Mouse (Mus musculus) embryo, embryonic 10 days (tissue): ENCODE data around the gene Zranb1.

Source experiments
- DNase-seq: peaks from one replicate; pipeline ENCODE4 v3.0.0-alpha.2; 2015; ENCODE audit warnings: low spot score

The Zranb1 gene

DNA sequence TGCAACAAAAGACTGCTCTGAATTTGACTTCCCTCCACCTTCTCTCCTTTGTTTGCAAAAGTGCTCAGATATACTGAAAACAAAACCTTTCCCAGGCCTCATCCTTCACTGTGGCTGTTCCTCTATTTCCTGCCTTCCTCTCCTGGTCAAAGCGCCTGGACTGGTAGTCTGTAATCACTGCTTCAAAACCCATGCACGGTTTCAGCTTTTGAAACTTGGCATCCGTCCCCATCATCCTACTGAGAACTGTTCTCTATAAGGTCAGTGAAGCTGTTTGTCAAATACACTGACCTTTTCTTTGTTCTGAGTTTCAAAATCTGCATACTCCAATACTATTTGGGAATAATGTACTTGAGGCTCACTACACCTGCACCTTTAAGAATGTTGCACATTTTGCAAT, 3.7 kb upstream of the Zranb1 start:
- no peak for DNase-seq

DNA sequence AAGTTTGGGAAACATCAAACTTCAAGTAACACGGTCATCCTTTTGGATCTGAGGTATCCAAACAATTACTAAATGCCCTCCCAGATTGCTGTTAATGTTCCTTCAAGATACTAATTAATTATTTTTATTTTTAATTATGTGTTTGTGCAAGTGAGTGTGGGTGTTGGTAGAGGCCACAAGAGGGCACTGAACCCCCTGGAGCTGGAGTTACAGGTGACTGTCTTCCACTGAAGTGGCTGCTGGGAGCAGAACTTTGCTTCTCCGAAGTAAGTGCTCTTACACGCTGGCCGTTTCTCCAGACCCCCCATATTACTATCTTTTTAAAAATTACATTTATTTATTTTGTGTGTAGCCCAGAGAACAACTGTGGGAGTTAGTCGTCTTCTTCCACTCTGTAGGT, 887 bp upstream of the Zranb1 start:
- no peak for DNase-seq

GRCm38 (mm10) chr7:132931560-132932351, 814 bp downstream of the Zranb1 start:
- peak; percentile 61 for DNase-seq

DNA sequence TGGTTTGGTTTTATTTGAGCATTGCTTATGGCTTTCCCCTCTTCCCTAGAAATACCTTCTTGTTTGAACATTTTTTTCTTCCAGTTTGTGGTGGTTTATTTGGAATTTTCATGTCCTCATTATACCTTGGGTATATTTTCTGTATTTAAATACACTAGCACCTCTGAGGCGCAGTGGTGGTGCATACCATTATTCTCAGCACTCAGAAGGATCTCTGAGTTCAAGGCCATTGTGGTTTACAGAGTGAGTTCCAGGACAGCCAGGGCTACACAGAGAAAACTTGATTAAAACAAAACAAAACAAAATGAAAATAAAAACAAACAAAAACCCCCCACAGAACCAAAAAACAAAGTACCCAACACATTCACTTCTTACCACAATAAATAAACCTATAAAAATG, 2.4 kb downstream of the Zranb1 start:
- DNase-seq, result no peak

DNA sequence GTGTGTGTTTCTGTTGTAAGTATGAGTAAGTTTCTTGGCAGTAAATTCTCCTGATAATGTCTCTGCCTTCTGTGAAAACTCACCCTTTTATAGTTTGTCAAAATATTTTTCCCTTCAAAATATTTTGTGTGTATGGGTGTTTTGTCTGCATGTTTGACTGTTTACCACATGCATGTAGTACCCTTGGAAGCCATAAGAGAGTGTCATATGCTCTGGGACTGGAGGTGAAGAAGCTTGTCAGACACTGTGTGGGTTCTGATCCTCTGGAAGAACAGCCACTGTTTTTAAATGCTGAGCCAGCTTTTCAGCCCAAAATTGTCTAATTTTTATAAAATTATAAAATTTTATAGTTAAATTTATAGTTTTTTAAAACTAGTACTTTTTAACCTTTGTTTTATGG, 3.8 kb downstream of the Zranb1 start:
- no peak for DNase-seq

GRCm38 (mm10) chr7:132939118-132939517, 8.2 kb downstream of the Zranb1 start:
- DNase-seq, result no peak

- no peak for DNase-seq
Measured at GRCm38 (mm10) chr7:132940569-132940968, 9.6 kb downstream of the Zranb1 start.

DNA sequence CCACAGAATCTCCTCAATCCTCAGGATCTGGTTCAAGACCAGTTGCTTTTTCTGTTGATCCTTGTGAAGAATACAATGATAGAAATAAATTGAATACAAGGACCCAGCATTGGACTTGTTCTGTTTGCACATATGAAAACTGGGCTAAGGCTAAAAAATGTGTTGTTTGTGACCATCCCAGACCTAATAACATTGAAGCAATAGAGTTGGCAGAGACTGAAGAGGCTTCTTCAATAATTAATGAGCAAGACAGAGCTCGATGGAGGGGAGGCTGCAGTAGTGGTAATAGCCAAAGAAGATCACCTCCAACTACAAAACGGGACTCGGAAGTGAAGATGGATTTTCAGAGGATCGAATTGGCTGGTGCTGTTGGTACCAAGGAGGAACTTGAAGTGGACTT, 19.0 kb downstream of the Zranb1 start:
- no peak for DNase-seq

DNA sequence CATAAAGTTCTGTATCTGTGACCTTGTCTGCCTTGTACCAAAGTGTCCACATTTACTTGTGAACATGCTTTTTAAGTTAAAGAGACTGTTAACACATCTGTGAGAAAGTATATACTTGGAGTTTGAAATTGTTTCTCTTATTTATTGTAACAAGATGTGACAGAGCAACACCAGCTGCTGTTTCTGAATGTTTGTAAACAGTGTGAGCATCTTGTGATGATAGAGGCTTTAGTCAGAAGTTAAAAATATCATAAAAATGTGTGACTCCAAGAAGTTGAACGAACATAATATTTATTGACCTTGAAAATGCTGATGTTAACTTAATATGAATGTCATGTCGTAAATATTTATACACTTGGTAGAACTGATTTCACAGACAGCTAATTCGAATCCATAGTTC, 19.7 kb downstream of the Zranb1 start:
- no peak for DNase-seq

DNA sequence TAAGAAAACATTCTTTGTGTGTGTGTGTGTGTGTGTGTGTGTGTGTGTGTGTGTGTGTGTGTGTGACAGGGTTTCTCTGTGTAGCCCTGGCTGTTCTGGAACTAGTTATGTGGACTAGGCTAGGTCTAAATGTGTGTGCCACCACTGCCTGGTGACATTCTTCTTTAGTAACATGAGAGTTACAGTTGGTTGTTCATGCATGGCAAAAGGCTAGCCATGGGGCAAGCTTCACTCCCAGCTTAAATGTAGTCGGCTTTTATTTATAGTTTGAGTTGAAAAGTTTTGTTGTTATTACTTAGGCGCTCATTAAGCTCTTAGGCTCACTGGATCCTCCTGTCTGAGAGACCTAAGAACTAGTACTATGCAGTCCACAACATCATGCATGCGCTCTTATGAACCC, 33.5 kb downstream of the Zranb1 start:
- no peak for DNase-seq

DNA sequence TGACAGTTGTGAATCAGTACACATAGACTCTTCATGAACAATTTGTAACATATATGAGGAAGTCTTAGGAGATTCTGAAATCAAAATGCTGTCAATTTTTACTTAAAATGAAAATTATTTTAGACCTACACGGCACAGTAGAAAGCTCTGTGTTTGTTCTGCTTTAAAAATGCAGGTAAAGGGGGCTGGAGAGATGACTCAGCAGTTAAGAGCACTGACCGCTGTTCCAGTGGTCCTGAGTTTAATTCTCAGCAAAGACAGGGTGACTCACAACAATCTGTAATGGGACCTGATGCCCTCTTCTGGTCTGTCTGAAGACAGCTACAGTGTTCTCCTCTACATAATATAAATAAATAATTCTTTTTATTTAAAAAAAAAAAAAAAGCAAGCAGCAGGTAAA, 34.8 kb downstream of the Zranb1 start:
- no peak for DNase-seq

DNA sequence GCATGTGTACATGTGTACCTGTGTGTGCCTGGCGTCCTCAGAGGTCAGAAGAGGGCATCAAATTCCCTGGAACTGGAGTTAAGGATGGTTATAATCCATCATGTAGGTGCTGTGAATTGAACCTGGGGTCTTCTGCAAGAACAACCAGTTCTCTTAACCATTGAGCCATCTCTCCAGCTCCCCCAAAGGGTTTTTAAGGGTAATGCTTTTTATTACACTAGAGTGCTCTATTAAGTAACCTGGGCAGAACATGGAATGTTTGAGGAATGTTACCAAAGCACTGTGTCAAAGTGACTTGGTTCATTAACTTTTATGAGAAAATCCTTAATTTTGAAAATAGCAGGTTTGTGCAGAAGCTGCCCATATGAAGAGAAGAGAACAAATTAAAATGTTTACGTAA, 41.1 kb downstream of the Zranb1 start:
- DNase-seq, result no peak

DNA sequence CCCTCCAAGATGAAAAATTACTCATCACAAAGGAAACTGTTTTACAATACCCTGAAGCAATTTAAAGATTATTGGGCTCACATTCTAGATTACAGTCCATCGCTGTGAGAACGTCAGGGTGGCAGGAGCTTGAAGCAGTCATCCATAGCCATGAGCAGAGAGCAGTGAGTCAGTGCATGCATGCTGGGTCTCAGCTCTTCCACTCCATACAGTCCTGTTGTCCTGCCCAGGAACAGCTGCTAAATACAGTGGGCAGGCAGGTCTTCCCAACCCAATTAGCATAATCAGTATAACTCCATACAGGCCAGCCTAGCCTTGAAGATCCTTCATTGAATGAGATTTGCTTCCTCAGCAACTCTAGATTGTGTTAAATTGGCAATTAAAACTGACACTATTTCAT, 45.1 kb downstream of the Zranb1 start:
- DNase-seq, result no peak

GRCm38 (mm10) chr7:132977981-132978380, 47.0 kb downstream of the Zranb1 start:
- no peak for DNase-seq

DNA sequence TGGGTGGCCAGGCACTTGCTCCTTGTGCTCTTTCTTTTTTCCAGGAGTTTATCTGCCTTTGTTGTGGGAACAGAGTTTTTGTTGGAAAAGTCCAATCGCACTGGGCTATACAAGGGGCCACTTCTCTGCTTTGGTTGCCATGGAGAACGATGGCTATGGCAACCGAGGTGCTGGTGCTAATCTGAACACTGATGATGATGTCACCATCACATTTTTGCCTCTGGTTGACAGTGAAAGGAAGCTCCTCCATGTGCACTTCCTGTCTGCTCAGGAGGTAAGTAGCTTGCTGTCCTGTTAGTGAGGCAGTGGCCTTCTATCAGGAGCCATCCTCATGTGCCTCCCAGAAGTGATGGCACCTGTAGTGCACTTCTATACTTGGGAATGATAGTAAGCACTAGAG, 51.7 kb downstream of the Zranb1 start:
- peak; percentile 28 for DNase-seq

DNA sequence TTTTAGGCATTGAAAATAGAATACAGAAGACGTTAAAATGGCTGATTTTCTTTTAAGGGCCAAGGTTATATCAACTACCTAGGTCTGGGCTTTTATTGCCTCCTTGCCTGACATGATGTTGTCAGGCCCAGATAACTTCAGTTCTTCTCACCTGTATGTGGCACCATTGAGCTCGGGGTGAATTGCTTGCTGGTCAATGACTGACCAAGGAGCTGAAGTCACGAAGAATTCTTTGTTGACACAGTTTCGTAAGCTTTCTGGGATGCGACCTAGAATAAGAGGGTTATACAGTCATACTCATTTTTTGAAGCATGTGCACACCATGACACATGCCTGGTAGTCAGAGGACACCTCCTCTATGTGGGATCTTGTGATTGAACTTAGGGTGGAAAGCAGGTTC, 58.9 kb downstream of the Zranb1 start:
- DNase-seq, result peak; percentile 2

DNA sequence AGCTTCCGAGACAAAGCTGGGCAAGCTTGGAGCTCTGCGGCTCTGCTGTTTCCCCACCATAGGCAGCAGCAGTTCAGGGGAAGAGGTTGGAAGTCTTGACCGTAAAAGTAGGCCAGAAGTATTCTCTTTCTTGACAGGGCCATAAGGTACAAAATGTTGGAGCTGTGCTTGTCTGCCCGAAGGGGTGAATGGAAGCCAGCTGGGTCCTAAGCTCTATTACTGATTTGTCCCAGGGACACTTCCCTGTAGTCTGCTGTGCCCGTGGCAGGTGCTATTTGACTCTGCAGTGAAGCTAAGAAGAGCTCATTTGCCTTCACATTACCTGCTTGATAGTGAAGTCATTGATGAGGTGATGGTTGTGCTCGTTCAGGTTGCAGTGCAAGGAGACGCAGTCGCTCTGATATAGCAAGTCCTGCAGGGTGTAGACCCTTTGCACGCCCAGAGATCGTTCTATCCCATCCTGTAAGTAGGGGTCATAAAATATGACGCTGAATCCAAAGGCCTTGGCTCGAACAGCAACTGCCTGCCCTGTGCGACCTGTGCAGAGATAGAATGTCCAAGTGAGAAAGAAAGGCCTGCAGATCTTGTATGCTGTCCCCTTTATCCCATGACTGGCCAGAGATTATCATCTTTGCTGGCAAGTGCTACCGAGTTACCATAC, 60.4 kb downstream of the Zranb1 start:
- no peak for DNase-seq

DNA sequence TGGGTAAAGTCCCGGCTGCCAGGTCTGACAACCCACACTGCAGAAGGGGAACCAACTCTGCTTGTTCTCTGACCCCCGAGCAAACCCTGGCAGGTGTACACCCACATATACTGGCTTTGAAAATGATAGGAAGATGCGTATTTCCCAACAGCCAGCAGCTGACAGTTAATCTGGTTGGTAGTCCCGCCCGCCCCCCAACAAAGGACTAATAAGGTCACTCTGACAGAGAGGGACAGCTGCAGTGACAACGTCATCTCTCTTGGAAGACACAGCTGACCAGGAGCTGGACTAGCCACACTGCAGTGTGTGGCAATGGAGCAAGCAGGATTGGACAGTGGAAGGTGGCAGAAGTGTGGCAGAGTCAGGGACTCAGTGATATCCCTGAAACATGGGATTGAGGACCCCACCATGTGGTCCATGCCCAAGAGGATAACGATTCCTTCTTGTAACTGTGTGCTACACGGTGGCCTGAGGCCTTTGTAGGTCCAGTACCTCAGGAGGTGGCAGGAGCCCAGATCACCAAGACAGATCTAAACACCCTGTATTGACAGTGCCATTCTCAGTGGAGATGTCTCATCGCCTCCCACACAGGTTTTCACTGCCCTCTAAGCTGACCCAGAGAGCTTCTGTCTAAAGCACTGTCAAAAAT, 62.1 kb downstream of the Zranb1 start:
- DNase-seq, result no peak

DNA sequence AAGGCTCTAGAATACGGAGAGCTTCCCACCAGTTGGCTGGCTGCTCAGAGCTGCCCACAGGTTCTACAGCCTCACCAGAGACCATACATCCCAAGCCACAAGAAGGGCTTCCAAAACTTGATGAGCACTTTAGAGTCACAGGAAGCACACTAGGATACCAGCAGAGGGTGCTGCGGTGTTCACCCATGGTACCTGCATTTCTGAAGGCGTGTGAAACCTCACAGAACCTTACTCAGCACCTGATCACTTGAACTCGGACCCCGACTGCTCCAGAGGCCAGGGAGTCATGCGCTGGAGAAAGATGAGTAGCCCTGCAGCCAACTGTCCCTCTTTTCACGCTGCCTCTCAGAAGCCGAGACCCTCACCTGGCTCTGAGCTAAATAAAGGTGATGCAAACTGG, 63.2 kb downstream of the Zranb1 start:
- no peak for DNase-seq

DNA sequence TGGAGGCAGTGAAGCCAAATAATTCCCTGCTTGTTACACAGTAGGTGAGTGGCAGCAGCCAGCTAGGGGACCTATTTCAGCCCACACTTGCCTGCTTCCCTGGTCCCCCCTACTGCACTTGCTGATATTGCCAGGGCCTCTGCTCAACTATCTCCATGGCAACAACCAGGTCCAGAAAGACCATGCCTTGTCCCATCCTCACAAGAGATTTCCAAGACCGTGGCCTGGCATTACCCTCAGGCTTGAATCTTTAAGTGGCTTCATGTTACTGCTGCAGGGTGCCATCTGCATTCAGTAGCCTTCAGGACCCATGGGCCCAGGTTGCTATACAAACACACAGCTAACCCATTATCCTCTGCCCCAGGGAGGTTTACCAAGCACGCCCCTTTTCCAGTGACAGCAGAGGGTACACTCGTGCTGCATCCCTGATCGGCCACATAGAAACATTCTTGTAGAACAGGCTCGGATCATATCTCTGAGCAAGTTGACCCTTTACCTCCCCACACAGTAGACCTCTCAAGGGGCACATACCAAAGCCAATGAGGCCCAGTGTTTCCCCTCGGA, 63.8 kb downstream of the Zranb1 start:
- DNase-seq, result no peak

DNA sequence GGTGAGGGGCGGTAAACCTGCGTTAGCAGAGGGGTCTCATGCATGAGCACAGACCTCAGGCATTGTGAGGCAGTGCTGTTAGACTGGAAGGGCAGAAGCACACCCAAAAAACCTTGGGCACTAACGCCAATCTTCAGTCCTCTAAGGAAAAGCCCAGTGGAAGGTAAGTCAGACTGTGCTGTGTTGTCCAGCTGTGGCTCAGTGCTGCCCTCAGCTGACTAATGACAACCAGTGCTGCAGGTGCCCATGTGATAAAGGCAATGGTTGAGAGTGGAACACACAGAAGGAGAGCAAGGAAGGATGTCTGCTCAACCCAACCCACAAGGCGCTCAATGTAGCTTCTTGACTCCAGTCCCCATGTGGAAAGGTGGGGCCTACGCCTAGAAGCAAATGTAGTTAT, 65.4 kb downstream of the Zranb1 start:
- peak; percentile 53 for DNase-seq

DNA sequence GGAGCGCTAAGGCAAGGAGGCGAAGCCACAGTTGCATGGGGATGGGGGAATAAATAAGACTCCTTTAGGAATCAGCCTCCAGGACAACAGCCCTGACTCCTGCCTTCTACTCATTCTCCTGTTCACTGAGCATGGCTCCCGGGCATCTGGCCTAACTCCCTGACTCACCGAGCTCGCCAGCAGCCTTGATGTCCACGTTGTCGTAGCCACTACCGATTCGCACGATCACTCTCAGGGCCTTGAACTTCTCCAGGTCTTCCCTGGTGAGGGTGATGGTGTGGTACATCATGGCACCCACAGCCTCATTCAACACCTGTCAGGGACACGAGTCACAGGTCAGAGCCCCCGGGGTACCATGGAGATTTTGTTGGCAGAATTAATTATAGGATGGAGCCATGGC, 67.7 kb downstream of the Zranb1 start:
- no peak for DNase-seq

GRCm38 (mm10) chr7:132999061-132999460, 68.1 kb downstream of the Zranb1 start:
- no peak for DNase-seq
